Mouse (Mus musculus): ENCODE data around the gene Rrp1b.

The Rrp1b gene

DNA sequence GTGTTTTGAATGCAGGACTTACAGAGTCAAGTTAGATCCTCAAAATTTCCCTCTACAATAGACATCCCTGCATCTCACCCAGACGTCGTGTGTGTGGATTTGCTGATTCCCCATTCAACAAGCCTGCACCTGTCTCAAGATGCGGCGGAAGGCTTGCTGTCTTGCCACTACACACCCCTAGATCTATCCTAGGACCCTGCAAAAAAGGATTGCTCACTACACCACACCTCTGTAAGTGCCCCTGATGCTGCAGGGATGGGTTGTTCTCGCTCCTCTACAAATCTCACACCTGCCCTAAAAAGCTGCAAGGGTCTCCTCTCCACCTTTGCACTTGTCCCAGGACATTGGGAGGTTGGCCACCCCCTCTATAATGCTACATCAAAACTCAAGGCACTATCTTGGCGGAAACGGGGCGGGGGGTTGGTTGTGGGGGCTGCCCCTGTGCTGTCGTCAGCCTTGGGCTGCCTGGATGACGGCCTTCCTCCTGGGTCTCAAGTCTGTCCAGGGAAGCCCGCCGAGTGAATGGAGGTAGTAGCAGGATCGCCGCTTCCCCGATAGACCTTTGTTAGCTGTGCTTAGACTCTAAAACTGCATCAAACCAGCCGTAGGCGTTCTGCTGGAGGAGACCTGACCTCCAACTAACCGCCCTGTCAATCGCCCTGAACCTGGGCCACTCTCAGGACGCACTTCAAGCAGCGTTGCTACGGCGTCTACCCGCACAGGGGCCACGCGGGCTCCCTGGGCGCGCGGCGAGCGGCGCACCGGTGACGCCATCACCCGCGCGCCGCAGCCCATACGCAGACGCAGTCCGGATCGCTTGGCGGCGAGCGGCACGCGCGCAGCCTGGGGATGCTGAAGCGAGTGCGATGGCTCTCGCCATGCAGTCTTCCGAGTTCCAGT, at the start of gene Rrp1b, which contains the start of gene Hsf2bp:
TSS of gene Rrp1b (plus strand) at position 492 of the 900 bp plus-strand sequence.
TSS of gene Hsf2bp (minus strand) at position 741 of the 900 bp plus-strand sequence.
- in situ Hi-C loops (cut with MboI, MseI): loop anchor here (10.0 kb wide), 1 partner anchor 521 kb away; the partner anchor contains the start of gene Wdr4

DNA sequence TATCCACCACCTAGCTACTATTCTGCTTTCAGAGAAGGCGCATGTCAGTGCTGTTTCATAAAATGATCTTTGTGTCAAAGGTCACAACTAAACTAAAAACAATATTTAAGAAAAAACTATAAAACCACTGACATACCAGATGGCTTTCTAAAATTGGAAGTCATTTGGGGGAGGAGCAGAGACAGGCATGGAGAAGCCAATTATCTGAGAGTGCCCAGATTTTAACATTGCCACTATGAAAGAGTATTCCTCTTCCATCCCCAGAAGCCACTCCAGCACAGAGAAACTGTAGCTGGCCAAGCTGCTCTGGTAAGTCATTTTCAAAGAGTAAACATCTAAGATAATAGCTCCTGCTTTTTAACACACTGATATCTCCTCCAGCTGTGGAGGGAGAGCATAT, 49.0 kb upstream of the Rrp1b start:
- in situ Hi-C loops (cut with MboI, MseI): no loop called here

DNA sequence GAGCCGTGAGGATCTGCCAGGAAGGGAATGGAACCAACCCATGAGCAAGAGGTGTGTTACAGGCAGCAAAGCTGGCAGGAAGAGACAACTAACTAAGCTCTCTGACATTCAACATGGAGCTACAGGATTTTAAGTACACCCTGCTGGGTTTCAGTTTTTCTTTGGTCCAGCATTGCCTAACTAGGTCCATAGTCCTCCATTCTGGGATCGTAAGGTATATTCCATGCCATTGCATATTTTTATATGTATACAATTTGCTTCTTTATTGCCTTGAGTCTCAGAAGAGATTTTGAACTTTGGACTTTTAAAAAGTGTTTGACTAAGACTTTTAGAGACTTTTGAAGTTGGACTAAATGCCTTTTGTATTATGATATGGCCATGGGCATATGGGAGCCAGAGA, 46.9 kb upstream of the Rrp1b start:
- in situ Hi-C loops (cut with MboI, MseI): no loop called here

DNA sequence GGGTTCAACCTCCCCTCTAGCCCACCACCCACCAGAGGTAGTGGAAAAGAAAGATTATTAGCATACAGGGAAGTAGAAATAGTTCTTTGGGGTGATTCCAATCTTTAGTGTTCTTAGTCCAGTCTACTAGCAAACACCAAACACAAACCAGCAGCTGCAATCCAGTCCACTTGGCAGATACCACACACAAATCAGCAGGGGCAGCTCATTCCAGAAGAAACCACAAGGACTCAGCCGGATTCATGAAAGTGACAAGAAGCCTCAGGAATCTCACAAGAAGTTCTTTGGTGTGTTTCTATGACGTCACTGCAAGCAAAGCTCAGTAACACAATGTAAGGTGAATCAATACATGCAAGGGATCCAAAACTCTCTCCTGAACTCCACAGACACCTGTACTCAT, 43.9 kb upstream of the Rrp1b start:
- in situ Hi-C loops (cut with MboI, MseI): no loop called here

DNA sequence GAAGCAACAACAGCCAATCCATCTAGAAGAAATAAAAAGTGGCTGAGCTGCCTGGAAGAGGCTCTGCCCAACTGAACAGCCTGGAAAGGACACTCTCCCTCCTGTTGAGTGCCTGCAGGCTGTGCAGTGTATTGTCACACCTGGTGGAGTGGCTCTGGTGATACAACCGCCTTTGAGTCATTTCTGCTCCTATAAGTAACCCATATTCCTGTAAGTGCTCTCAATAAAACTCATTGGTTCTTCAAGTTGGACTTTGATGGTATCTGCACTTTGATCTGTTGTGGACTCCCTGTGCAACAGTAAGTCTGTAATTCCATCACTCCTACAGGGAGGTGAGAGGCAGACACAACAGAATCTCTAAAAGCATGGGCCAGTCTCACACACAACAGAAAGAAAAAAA, 42.5 kb upstream of the Rrp1b start:
- in situ Hi-C loops (cut with MboI, MseI): no loop called here

DNA sequence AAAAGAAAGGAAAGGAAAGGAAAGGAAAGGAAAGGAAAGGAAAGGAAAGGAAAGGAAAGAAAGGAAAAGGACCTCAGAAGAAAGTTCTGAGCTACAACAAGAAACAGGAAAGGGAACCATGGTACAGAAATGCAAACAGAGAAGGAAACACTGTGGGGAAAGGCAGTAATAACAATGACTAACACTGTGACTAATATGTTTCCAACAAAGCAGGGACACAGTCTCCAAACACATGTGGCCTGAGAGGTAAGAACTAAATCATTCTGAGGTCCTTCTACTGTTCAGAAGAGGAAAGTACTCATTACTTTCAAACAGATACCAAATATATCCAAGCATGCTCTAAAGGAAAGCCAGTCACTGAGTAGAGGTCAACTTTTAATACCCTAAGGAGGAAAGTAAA, 41.8 kb upstream of the Rrp1b start:
- in situ Hi-C loops (cut with MboI, MseI): no loop called here

DNA sequence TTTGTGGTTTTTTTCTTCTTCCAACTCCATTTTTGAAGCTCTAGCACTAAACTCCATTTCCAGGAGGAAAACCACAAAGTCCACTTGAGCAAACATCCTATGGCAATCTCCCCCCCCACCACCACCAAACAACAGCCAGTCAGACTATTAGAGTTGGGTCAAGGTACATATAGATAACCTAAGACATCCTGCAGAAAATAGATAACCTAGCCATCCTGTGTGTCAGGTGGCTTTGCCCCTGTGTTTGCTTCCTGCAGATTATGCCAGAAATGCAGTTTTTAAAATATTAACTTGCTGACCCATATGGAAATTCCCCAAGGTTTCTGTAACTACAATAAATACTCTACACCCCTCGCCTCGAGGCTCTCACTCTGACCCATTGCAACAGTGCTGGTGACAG, 40.1 kb upstream of the Rrp1b start:
- in situ Hi-C loops (cut with MboI, MseI): no loop called here

DNA sequence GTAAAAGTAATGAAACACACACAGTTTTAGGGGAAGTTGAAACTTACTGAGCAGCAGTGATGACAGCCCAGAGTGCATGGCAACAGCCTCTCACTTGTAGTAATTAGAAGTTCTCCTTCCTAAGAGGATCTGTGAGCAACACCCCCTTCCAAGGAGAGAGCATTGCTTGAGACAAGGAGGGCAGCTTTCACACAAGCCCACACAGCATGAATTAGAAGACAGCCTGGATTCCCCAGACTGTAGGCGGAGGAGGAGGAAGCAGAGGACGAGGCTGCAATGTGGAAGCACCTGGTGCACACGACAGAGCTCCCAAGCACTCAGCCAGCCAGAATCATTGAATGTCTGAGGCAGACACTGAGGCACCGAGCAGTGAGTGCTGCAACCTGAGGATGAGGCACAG, 39.6 kb upstream of the Rrp1b start:
- in situ Hi-C loops (cut with MboI, MseI): no loop called here

DNA sequence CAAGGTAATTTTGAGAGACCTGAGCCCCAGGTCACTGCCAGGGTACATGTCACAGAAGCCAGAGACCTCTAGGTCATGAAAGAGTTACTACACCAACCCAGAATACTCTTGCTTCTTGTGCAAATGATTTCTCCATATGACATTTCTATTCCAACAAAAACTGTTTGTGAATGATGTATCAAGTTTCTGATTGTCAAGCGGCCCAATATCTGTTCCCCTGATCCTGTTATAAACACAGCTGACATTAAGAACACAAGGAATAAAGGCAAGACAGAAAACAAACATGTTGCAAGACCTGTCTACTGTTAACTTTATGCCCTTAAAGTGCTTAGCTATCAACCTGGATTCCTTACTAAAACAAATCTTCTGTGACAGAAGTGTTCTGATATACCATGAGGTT, 37.5 kb upstream of the Rrp1b start:
- in situ Hi-C loops (cut with MboI, MseI): no loop called here

DNA sequence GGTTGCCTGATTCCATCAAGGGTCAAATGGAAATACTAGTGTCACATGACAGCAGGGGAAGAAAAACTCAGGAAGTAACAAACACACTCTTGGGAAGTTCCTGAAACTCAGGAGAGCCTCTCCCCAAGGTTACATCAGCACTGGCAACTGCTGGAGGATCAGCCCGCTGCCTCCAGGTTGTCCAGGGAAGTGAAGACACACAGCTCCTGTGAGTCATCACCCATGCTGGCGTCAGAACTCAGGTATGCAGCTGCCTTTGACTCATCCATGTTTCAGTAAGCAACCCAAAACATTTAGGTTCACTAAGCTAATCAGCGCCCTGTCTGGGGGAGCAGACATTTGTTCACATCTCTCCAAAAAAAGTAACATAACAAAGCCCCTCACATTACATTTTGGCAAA, 32.6 kb upstream of the Rrp1b start:
- in situ Hi-C loops (cut with MboI, MseI): no loop called here

DNA sequence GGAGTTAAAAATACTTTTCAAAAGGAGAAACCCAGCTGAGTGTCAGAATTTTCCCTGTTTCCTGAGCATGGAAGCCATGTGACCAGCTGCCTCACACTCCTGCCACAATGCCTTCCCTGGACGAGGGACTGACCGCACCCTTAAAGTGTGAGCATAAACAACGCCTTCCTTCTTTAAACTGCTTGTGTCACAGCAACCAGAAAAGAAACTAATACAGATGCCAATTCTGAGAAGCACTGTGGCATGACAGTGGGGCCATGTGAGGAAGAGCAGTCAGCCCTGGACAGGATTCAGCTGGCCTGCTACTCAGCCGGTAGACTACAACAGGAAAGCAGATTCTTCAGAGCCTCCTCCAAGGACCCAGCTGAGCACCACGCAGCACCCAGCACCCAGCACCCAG, 29.1 kb upstream of the Rrp1b start:
- in situ Hi-C loops (cut with MboI, MseI): no loop called here

DNA sequence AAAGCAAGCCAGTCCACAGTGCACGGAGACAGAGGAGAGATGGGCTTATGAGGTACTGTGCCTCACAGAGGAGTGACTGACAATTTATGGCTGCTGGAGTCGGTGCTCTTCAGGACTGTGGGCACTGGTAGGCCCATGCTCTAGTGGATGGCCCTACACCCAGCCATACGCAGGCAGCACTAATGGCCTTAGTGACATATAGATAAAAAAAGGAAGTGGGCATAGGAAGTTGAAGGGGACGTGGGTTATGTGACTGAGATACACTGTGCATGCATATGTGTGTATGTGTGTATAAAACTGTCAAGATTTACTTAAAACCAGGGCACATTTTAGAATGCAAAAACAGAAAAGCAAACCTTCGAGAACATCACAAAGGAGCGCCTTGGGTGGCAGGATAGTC, 24.2 kb upstream of the Rrp1b start:
- in situ Hi-C loops (cut with MboI, MseI): no loop called here

DNA sequence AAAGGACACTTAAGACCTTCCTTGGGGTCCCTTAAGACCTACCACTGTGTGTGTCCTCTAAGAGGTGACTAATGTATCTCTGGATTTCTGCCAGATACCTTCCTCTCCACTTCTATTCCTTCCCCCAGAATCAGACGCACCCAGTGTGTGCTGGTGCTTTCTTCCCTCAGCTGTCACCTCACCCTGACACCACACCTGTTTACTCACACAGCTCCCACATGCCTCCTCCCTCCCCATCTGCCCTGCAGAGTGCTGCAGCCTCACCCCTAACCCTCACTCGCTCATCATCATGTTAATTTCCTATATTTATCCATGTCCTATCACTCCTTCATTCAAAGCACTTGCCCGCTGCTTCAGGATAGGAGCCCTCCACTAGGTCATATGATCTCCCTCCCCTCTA, 23.6 kb upstream of the Rrp1b start:
- in situ Hi-C loops (cut with MboI, MseI): no loop called here

DNA sequence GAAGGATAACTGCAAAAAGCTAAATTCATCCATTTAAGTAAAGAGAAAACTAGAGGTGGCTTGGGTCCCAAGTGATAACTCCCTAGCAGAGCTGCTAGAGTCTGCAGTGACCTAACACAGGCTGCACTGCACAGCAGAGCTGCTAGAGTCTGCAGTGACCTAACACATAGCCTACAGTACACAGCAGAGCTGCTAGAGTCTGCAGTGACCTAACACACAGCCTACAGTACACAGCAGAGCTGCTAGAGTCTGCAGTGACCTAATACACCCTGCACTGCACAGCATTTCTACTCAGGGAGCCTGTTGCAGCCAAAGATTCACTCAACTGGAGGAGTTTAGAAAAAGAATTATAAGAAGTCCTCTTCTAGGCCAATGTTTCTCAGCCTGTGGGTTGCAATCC, 22.2 kb upstream of the Rrp1b start:
- in situ Hi-C loops (cut with MboI, MseI): no loop called here

DNA sequence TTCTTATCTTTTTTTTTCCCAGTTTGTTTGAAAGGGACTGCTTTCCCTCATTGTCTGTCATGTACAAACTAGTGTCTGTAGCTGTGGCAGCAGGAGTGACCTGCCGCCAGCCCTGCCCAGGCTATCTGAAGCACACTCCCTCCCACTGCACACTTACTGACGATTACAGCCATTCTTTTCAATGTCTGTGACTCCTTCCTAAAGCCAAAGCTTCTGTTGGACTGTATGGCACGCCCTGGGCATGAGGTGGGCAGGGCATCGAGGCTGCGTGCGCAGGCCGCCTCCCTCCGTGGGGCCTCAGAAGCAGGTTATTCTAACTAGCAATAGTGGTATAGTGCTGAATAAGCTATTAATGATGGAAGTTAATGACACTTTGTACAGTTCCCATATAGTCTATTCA, 19.4 kb upstream of the Rrp1b start:
- in situ Hi-C loops (cut with MboI, MseI): no loop called here

DNA sequence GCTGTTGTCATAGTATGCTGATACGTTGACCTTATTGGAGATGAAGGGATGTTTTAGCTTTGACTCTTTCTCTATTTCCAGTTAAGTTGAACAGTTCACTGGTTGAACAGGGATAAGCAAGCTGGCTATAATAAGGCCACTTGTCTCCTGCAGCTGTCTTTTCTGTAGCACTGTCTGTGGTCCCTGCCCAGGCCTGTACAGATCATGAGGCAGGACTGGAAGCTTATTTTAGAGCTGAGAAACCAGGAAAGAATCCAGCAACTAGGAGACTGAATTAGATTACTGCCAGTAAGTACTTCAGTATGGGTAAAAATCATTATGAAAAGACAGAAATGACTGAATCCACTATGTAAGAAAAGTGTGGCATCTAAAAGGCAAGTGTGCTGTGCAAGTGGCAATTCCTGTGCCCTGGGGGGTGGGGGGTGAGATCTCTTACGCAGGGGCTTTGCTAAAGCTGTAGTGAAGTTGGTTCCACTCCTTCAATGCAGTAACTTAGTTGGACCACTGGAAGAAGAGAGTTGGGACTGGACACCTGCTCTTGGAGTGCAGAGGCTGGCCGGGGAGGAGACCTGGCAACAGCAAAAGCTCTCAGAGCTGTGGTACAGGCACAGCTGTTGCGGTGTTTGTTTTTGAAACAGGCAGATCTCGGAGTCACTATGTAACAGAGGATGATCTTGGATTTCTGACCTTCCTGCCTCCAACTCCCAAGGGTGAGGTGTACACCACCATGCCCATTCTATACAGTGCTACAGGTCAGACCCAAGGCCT, 17.6 kb upstream of the Rrp1b start:
- in situ Hi-C loops (cut with MboI, MseI): no loop called here

DNA sequence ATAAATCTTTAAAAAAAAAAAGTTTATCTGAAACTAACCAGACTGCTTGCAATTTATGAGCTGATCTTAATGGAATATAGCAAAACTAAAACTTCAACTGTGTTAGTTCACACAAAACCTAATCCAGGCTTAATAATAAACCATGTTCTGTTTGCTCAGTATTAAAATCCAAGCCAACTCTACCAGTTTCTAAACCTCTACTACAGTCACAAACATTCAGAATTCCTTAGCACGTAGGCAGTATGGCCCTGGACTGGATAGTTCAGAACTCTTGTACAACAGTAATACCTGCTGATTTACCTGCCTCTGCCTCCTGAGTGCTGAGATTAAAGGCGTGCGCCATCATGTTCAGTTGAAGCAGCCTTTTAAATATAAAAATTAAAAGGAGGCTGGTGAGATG, 13.9 kb upstream of the Rrp1b start:
- in situ Hi-C loops (cut with MboI, MseI): no loop called here

DNA sequence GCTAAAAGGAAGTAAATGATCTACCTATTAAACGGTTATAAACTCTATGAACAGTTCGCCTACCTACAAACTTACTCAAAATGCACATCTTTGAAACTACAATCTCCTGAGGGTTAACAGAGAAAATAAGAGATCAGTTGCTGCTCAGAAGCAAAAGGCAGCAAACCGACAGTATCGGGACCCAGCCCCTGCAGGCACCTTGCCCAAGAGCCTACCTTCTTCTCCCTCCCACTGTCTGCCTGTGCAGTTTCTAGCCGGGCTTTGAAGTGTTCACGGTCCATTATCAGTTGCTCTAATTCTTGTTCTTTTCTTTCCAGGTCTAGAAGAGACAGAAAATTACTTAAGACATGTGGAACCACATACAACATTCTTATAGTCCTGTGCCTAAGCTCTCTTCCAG, 13.3 kb upstream of the Rrp1b start:
- in situ Hi-C loops (cut with MboI, MseI): no loop called here

DNA sequence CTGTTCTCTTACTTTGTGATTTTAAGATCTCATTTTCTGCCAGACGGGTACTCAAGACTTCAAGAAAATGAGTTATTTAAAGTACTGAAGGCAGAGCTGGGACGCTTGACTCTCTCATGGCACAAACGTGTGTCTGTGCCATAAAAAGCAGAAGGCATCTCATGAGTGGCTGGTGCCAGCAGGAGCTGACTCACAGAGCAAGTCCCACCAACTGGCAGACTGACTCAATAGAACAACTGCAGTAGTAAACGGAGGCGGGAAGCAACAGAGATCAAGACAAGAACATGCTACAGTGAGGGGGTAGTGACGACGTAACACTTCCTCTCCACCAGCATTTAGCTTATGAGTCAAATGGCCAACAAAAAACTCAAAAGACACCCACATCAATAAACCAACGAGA, 12.8 kb upstream of the Rrp1b start:
- in situ Hi-C loops (cut with MboI, MseI): no loop called here

DNA sequence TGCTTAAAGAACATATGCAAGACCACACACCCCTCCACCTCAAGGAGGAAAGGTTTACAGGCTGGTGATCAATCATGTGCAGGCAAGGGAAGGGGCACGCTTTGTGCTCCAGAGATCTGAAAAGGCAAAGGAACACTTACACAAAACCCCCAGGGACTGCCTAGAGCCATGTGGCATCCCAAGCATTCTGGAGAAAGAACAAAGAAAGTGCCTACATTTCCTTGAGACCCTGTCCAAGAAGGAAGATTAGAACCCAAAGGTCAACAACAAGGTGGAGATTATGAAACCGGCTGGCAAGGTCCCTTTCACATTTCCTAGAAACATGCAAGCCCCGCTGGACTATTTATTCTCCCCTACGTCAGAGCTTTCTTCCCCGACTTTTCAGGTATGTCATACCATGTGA, 11.2 kb upstream of the Rrp1b start:
- in situ Hi-C loops (cut with MboI, MseI): loop anchor here (5.0 kb wide), 1 partner anchor 342 kb away; no protein-coding TSS in a partner anchor

DNA sequence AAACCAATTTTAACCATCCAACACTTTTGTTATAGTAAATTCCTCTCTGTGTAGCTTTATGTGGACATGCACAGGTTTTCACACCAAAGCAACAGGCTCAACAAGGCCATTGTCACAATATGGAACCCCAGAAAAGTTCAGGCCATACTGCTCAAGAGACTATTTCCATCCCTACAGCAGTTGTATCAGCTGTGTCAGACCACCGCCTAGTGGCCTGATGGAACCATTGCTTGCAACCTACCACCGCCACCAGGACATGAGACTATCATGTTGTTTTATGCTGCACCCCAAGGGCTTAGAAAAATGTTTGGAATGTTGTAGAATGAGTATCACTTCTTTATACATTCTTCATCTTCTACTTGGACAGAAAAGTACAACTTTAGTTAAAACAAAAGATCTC, 10.5 kb upstream of the Rrp1b start:
- in situ Hi-C loops (cut with MboI, MseI): loop anchor here (5.0 kb wide), 1 partner anchor 343 kb away; no protein-coding TSS in a partner anchor

DNA sequence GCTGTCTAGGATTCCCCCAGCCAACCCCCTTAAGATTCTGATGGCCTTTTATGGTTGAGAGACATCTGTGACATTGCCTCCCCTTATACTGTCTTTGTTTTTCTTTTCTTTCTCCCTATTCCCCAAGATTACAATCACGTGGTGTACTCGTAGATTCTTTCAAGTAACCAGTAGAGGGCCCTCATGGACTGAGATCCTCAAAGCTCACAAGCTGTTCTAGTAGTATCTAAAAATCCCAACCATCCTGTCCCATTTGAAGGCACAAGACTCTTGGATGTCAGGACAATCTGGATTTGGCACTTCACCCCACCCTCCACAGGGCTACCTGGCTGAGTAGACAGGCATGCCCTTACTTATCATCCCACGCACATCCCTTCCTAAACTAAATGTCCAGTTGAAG, 8.2 kb upstream of the Rrp1b start:
- in situ Hi-C loops (cut with MboI, MseI): loop anchor here (5.0 kb wide), 1 partner anchor 345 kb away; no protein-coding TSS in a partner anchor

DNA sequence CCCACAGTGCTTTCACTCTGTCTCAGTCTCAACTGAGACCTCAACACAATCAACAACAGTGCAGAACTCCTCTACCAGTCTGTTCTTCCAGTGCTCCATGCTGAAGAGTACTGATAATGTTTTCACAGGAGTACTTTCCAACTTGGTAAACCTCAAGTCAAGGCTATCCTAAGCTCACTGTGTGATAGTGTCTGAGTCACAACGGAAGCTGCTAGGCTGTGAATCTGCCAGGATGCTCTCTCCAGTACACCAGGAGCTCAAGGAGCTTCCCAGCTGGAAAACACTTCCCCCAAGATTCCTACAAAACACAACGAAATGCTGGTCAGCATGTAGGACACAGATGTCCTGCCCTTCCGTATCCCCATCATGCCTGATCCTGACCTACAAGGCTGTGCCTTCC, 7.6 kb upstream of the Rrp1b start:
- in situ Hi-C loops (cut with MboI, MseI): loop anchor here (5.0 kb wide), 1 partner anchor 346 kb away; no protein-coding TSS in a partner anchor

Data from regulatory T cell (primary cell).